Mouse (Mus musculus) ES-E14 (cell line): ENCODE results near the gene Rpl36-ps4. TPM values are rescaled to one million over a fixed set of nuclear protein-coding genes. Genes with fewer than 3 reads are reported as not detected.
"Not testable (repeated sequence)": the region's sequence is repeated elsewhere in the genome, so short reads cannot be mapped to it uniquely, and the experiment has no call there.

ENCODE experiments used
- DNase-seq: peaks from one replicate; pipeline ENCODE4 v3.0.0-alpha.2; 2013; ENCODE audit warnings: low read depth, low spot score
- H3K27ac ChIP-seq: 2 replicates; pipeline ENCODE4 v1.5.1; 2012; ENCODE audit warnings: low read depth, mild to moderate bottlenecking, low read length, moderate library complexity, mixed read lengths; ENCODE audit not compliant: poor library complexity, insufficient read depth, severe bottlenecking
- H3K36me3 ChIP-seq: 2 replicates; pipeline ENCODE4 v1.6.1; 2012; ENCODE audit warnings: mild to moderate bottlenecking, low read length, moderate library complexity, mixed read lengths; ENCODE audit not compliant: control insufficient read depth, poor library complexity, insufficient read depth, severe bottlenecking
- H3K4me1 ChIP-seq, 2 experiments: fragments of 150-350 bp in 1 of 2; sonication (generic) in 1 of 2; 2 replicates each; pipeline ENCODE4 v1.6.1; 2012; ENCODE audit warnings: low read length in 2 of 2, mild to moderate bottlenecking in 1 of 2, mixed read lengths in 1 of 2; ENCODE audit not compliant: control insufficient read depth in 2 of 2, insufficient read depth in 2 of 2, poor library complexity in 1 of 2
- H3K4me3 ChIP-seq, 2 experiments: fragments of 150-350 bp in 1 of 2; sonication (generic) in 1 of 2; 2 replicates each; pipeline ENCODE4 v1.5.1; 2012; ENCODE audit warnings: low read length in 2 of 2, low read depth in 1 of 2, mild to moderate bottlenecking in 1 of 2, mixed read lengths in 1 of 2; ENCODE audit not compliant: insufficient read depth in 1 of 2, poor library complexity in 1 of 2, severe bottlenecking in 1 of 2
- H3K9ac ChIP-seq: 2 replicates; pipeline ENCODE4 v1.6.1; 2012; ENCODE audit warnings: low read depth, mild to moderate bottlenecking, low read length, mixed read lengths; ENCODE audit not compliant: poor library complexity, insufficient read depth, severe bottlenecking
- H3K9me3 ChIP-seq: fragments of 150-350 bp; sonication (generic); 2 replicates; pipeline ENCODE4 v1.6.1; 2012; ENCODE audit warnings: low read depth, mild to moderate bottlenecking, low read length; ENCODE audit not compliant: control insufficient read depth, insufficient read depth
- CHD2 ChIP-seq: IDR thresholded peaks from 2 replicates; pipeline ENCODE4 v1.6.1; 2014; ENCODE audit warnings: mild to moderate bottlenecking, low read depth, low read length, inconsistent platforms
- HCFC1 ChIP-seq: IDR thresholded peaks from 2 replicates; pipeline ENCODE4 v1.6.1; 2012; ENCODE audit warnings: low read length, inconsistent platforms, borderline replicate concordance; ENCODE audit not compliant: insufficient read depth
- MAFK ChIP-seq: IDR thresholded peaks from 2 replicates; pipeline ENCODE4 v1.6.1; 2014; ENCODE audit warnings: mild to moderate bottlenecking, low read depth, low read length, inconsistent platforms; ENCODE audit not compliant: insufficient read depth
- ZC3H11A ChIP-seq: IDR thresholded peaks from 2 replicates; pipeline ENCODE4 v1.6.1; 2012; ENCODE audit warnings: low read depth, mild to moderate bottlenecking, inconsistent platforms, low read length, borderline replicate concordance
- ZNF384 ChIP-seq: IDR thresholded peaks from 2 replicates; pipeline ENCODE4 v1.6.1; 2012; ENCODE audit warnings: low read depth, low read length, inconsistent platforms
- in situ Hi-C, 2 experiments: fragments of 600-800 bp; cut with MboI; formaldehyde crosslinking; loops; one replicate each; pipeline ENCODE4 v1.15.1; 2025; ENCODE audit warnings: low sequenced_read_pairs in 2 of 2, inconsistent platforms in 1 of 2; ENCODE audit not compliant: unreplicated experiment in 2 of 2
- total RNA-seq: library from RNA; depleted of rRNA; stranded (reverse); fragments of 300-350 nt; gene quantifications from 2 replicates; pipeline ENCODE4 v1.2.3, GENCODE M21; 2012; rRNA removed

Rpl36-ps4 gene
- total RNA-seq, 1 experiment: not detected

GRCm38 (mm10) chr17:87958283-87958682, 37.5 kb downstream of the Rpl36-ps4 start:
- TF ChIP-seq ZNF384 (no peak), ZC3H11A (no peak), MAFK (no peak), CHD2 (no peak), HCFC1 (no peak)
- Histone ChIP-seq H3K36me3 (no peaks in the 10 kb centered on the region), H3K4me1 (no peaks in the 10 kb centered on the region), H3K9me3 (no peaks in the 10 kb centered on the region), H3K9ac (no peak overlapping the region), H3K4me3 (no peak overlapping the region), H3K27ac (no peak overlapping the region)
- in situ Hi-C loops: no loop called here
- peak; percentile 56 for DNase-seq

GRCm38 (mm10) chr17:87959406-87959805, 38.6 kb downstream of the Rpl36-ps4 start:
- H3K36me3 ChIP-seq, DNase-seq, in situ Hi-C loops, H3K9me3 ChIP-seq, H3K4me3 ChIP-seq, H3K4me1 ChIP-seq, H3K27ac ChIP-seq, H3K9ac ChIP-seq: not testable (repeated sequence)

GRCm38 (mm10) chr17:87959931-87960330, 39.2 kb downstream of the Rpl36-ps4 start:
- H3K9ac ChIP-seq, DNase-seq, H3K4me1 ChIP-seq, in situ Hi-C loops, H3K4me3 ChIP-seq, H3K9me3 ChIP-seq, H3K27ac ChIP-seq, H3K36me3 ChIP-seq: not testable (repeated sequence)

GRCm38 (mm10) chr17:87963081-87964075, 42.6 kb downstream of the Rpl36-ps4 start:
- H3K27ac ChIP-seq: peak overlapping the region; percentile 58; the same call in 1 of the 2 replicates
- no peak for TF ChIP-seq ZC3H11A
- no peak for TF ChIP-seq MAFK
- no peak for TF ChIP-seq HCFC1
- TF ChIP-seq ZNF384: no peak
- no peak for TF ChIP-seq CHD2
- no peaks in the 10 kb centered on the region for H3K36me3 ChIP-seq
- H3K9ac ChIP-seq: no peak overlapping the region
- no peak for DNase-seq
- H3K4me1 ChIP-seq: no peaks in the 10 kb centered on the region
- peaks cover 11% of the 10 kb centered on the region for H3K9me3 ChIP-seq
- in situ Hi-C loops: no loop called here
- no peak overlapping the region for H3K4me3 ChIP-seq

GRCm38 (mm10) chr17:87968483-87968926, 47.7 kb downstream of the Rpl36-ps4 start:
- H3K9ac ChIP-seq, H3K4me1 ChIP-seq, H3K4me3 ChIP-seq, H3K36me3 ChIP-seq, H3K27ac ChIP-seq, DNase-seq, in situ Hi-C loops: not testable (repeated sequence)
- peaks cover 11% of the 10 kb centered on the region for H3K9me3 ChIP-seq

Other genes with a start within 250 kb of the Rpl36-ps4 start
- 102 and 120 TPM in 2 replicates for gene Msh2, start 248.6 kb upstream of the Rpl36-ps4 start, total RNA-seq
- gene Kcnk12, start 123.0 kb upstream of the Rpl36-ps4 start, total RNA-seq: 1.7 and 1.8 TPM in 2 replicates
- 215 and 247 TPM in 2 replicates for gene Msh6, start 54.1 kb downstream of the Rpl36-ps4 start, total RNA-seq
- 19.0 and 23.5 TPM in 2 replicates for gene Fbxo11, start 144.3 kb downstream of the Rpl36-ps4 start, total RNA-seq